Mouse (Mus musculus): ENCODE measurements at regions not wholly inside any gene's neighbourhood (a gene's known extent, or its start where the extent isn't known, plus 50 kb on each side); places are given as distances from the start of the nearest gene placed in this dataset.
A peak's percentile ranks its signal among the peaks of the same experiment; 100 is the strongest.

DNA sequence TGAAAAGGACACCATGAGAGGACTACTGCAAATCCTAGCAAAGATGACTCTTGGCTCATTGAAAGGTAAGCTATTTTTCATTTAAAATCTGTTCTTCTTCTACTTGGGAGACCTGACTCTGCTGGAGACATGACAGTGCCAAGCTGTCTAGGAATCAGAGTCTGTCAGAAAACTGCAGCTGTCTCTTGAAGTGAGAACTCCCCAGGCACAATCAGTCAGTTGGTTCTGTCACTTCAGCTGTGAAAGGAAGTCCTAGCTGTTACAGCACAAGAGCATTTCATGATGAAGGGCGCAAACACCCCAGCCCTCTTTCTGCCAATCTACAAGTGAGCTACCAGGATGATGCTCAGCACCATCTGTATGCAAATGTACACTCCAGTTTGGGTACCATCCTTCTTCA lies 442.4 kb downstream of the Ipmk start:
- H3K4me3 ChIP-seq (ENCODE audit: low read depth, low read length) = no peak overlapping the region
- WGBS = 100% methylated on average over 1 of the region's 1 CpGs

GRCm38 (mm10) chr10:71798638-71799037 lies 451.1 kb downstream of the Ipmk start:
- no peaks in the 10 kb centered on the region for H3K4me1 ChIP-seq (ENCODE audit: control insufficient read depth, insufficient read depth, low read length)
- ATAC-seq (ENCODE audit: insufficient number of reproducible peaks, low FRiP score, low TSS enrichment, low read depth) (no peak), DNase-seq (ENCODE audit: low spot score) (no peak)
- H3K4me3 ChIP-seq (ENCODE audit: low read depth, low read length) = no peak overlapping the region
- H3K9ac ChIP-seq (ENCODE audit: low read length) = no peak overlapping the region
- H3K36me3 ChIP-seq (ENCODE audit: control insufficient read depth, insufficient read depth, low read length) = no peaks in the 10 kb centered on the region
- H3K4me2 ChIP-seq (ENCODE audit: low read depth, severe bottlenecking) = no peak overlapping the region
- no peak overlapping the region for H3K27ac ChIP-seq (replicated peaks; ENCODE audit: low read depth, low read length)
- H3K9me3 ChIP-seq (ENCODE audit: control insufficient read depth, low read length) = no peaks in the 10 kb centered on the region
- no peaks in the 10 kb centered on the region for H3K27me3 ChIP-seq (ENCODE audit: control insufficient read depth, insufficient read depth, low read length)
- 87% methylated on average over 2 of the region's 2 CpGs for WGBS

More for the DNA sequence above, 442.4 kb downstream of the Ipmk start:
- no peak overlapping the region for H3K4me2 ChIP-seq (ENCODE audit: low read depth, severe bottlenecking)
- H3K9me3 ChIP-seq (ENCODE audit: control insufficient read depth, low read length) = no peaks in the 10 kb centered on the region
- H3K4me1 ChIP-seq (ENCODE audit: control insufficient read depth, insufficient read depth, low read length) = no peaks in the 10 kb centered on the region
- H3K27me3 ChIP-seq (ENCODE audit: control insufficient read depth, insufficient read depth, low read length) = no peaks in the 10 kb centered on the region
- H3K9ac ChIP-seq (ENCODE audit: low read length) = no peak overlapping the region
- no peaks in the 10 kb centered on the region for H3K36me3 ChIP-seq (ENCODE audit: control insufficient read depth, insufficient read depth, low read length)
- no peak for ATAC-seq (ENCODE audit: insufficient number of reproducible peaks, low FRiP score, low TSS enrichment, low read depth)
- no peak overlapping the region for H3K27ac ChIP-seq (replicated peaks; ENCODE audit: low read depth, low read length)
- DNase-seq (ENCODE audit: low spot score) = no peak

DNA sequence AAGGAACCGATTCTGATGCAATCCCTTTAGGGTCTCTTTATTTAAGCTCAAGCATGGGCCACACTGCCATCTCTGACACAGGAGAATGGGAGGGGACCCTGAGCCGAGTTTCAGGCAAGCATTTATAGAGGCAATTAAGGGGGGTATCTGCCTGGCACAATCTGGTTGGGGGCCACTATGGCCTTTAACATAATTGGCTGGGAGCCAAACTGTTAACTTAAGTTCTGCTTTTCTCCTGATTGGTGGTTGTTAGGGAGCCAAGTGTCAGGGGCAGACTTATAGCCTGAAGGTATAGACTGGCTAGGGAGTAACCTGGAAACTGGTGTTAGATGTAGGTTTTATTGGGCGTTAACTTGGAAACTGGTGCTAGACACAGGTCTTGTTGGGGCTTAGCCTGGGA lies 454.9 kb downstream of the Ipmk start:
- no peaks in the 10 kb centered on the region for H3K4me1 ChIP-seq (ENCODE audit: control insufficient read depth, insufficient read depth, low read length)
- H3K9ac ChIP-seq (ENCODE audit: low read length) = no peak overlapping the region
- no peaks in the 10 kb centered on the region for H3K27me3 ChIP-seq (ENCODE audit: control insufficient read depth, insufficient read depth, low read length)
- ATAC-seq (ENCODE audit: insufficient number of reproducible peaks, low FRiP score, low TSS enrichment, low read depth) = peak; percentile 76
- H3K27ac ChIP-seq (replicated peaks; ENCODE audit: low read depth, low read length) = no peak overlapping the region
- WGBS = 41% methylated on average over 3 of the region's 3 CpGs
- H3K4me3 ChIP-seq (ENCODE audit: low read depth, low read length) = no peak overlapping the region
- no peaks in the 10 kb centered on the region for H3K36me3 ChIP-seq (ENCODE audit: control insufficient read depth, insufficient read depth, low read length)
- no peaks in the 10 kb centered on the region for H3K9me3 ChIP-seq (ENCODE audit: control insufficient read depth, low read length)
- no peak overlapping the region for H3K4me2 ChIP-seq (ENCODE audit: low read depth, severe bottlenecking)
- no peak for DNase-seq (ENCODE audit: low spot score)

DNA sequence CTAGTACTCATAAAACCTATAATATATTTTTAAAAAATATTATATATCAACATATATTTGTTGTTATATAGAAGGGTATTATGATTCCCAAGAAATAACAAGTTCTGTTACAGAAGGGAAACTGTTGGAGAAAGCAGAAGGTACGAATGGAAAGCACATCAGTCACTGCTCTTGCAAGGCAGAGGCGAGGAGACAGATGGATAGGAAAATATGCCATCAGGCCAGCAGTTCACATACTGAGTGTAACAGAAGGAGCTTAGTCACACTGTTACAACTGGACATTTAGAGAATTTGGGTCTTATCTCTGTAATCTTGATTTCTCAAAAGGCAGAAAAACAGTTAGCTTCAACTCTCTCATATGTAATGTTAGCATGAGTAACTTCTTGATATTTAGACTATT lies 485.1 kb downstream of the Ipmk start:
- DNase-seq (ENCODE audit: low spot score) (no peak), ATAC-seq (ENCODE audit: insufficient number of reproducible peaks, low FRiP score, low TSS enrichment, low read depth) (no peak)
- Histone ChIP-seq H3K4me3 (ENCODE audit: low read depth, low read length) (no peak overlapping the region), H3K4me2 (ENCODE audit: low read depth, severe bottlenecking) (no peak overlapping the region), H3K27ac (replicated peaks; ENCODE audit: low read depth, low read length) (no peak overlapping the region), H3K9ac (ENCODE audit: low read length) (no peak overlapping the region), H3K36me3 (ENCODE audit: control insufficient read depth, insufficient read depth, low read length) (no peaks in the 10 kb centered on the region), H3K4me1 (ENCODE audit: control insufficient read depth, insufficient read depth, low read length) (no peaks in the 10 kb centered on the region), H3K27me3 (ENCODE audit: control insufficient read depth, insufficient read depth, low read length) (no peaks in the 10 kb centered on the region), H3K9me3 (ENCODE audit: control insufficient read depth, low read length) (no peaks in the 10 kb centered on the region)
- 70% methylated on average over 2 of the region's 2 CpGs for WGBS

DNA sequence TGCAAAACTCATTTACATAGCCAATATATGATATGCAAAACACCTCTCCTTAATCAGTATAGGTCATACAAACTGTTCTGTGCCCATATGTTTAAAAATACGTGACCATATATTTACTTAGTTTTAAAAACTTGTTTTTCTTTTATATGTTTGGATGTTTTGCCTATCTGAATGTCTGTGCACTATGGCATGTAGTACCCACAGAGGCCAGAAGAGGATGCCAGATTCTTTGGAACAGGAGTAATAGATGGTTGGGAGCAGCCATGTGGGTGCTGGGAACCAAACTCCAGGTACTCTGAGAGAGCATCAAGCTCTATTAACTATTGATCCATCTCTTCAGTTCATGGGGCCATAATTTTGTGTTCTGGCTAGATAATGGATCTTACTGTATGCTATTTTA lies 487.5 kb downstream of the Ipmk start:
- Histone ChIP-seq H3K4me2 (ENCODE audit: low read depth, severe bottlenecking) (no peak overlapping the region), H3K4me3 (ENCODE audit: low read depth, low read length) (no peak overlapping the region), H3K36me3 (ENCODE audit: control insufficient read depth, insufficient read depth, low read length) (no peaks in the 10 kb centered on the region), H3K4me1 (ENCODE audit: control insufficient read depth, insufficient read depth, low read length) (no peaks in the 10 kb centered on the region), H3K9ac (ENCODE audit: low read length) (no peak overlapping the region), H3K27me3 (ENCODE audit: control insufficient read depth, insufficient read depth, low read length) (no peaks in the 10 kb centered on the region), H3K9me3 (ENCODE audit: control insufficient read depth, low read length) (no peaks in the 10 kb centered on the region), H3K27ac (replicated peaks; ENCODE audit: low read depth, low read length) (no peak overlapping the region)
- 64% methylated on average over 1 of the region's 1 CpGs for WGBS
- DNase-seq (ENCODE audit: low spot score) (no peak), ATAC-seq (ENCODE audit: insufficient number of reproducible peaks, low FRiP score, low TSS enrichment, low read depth) (no peak)

- Histone ChIP-seq H3K36me3 (ENCODE audit: control insufficient read depth, insufficient read depth, low read length) (no peaks in the 10 kb centered on the region), H3K9ac (ENCODE audit: low read length) (no peak overlapping the region), H3K9me3 (ENCODE audit: control insufficient read depth, low read length) (no peaks in the 10 kb centered on the region), H3K27ac (replicated peaks; ENCODE audit: low read depth, low read length) (no peak overlapping the region), H3K4me1 (ENCODE audit: control insufficient read depth, insufficient read depth, low read length) (no peaks in the 10 kb centered on the region), H3K4me3 (ENCODE audit: low read depth, low read length) (no peak overlapping the region), H3K27me3 (ENCODE audit: control insufficient read depth, insufficient read depth, low read length) (no peaks in the 10 kb centered on the region), H3K4me2 (ENCODE audit: low read depth, severe bottlenecking) (no peak overlapping the region)
- 74% methylated on average over 4 of the region's 4 CpGs for WGBS
- DNase-seq (ENCODE audit: low spot score) (no peak), ATAC-seq (ENCODE audit: insufficient number of reproducible peaks, low FRiP score, low TSS enrichment, low read depth) (no peak)
Measured at GRCm38 (mm10) chr10:71857089-71857488, 509.5 kb downstream of the Ipmk start.

DNA sequence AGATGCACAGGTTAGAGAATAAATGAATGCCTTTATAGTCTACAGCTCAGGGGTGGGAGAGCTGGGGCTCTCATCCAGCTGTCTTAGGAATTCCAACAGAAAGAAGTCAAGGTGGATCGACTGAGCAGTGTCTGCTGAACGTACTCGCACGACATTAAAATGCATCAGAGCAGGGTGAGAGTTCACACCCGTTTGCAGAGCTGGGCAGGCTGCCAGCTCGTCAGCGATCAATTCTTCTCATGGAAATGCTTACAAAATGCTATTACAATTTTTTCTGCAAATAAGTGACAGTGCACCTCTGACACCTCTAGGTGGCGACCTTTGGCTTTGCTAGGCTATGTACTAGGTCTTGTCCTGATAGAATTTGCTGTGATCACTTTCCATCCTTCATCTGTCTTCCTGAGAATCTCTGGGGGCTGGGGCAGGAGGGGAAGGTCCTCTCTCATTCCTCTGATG lies 510.0 kb downstream of the Ipmk start:
- peak; percentile 36 for DNase-seq (ENCODE audit: low spot score)
- Histone ChIP-seq H3K27ac (replicated peaks; ENCODE audit: low read depth, low read length) (no peak overlapping the region), H3K4me1 (ENCODE audit: control insufficient read depth, insufficient read depth, low read length) (no peaks in the 10 kb centered on the region), H3K9me3 (ENCODE audit: control insufficient read depth, low read length) (no peaks in the 10 kb centered on the region), H3K9ac (ENCODE audit: low read length) (no peak overlapping the region), H3K4me3 (ENCODE audit: low read depth, low read length) (no peak overlapping the region), H3K4me2 (ENCODE audit: low read depth, severe bottlenecking) (no peak overlapping the region), H3K36me3 (ENCODE audit: control insufficient read depth, insufficient read depth, low read length) (no peaks in the 10 kb centered on the region), H3K27me3 (ENCODE audit: control insufficient read depth, insufficient read depth, low read length) (no peaks in the 10 kb centered on the region)
- WGBS = 55% methylated on average over 8 of the region's 8 CpGs
- ATAC-seq (ENCODE audit: insufficient number of reproducible peaks, low FRiP score, low TSS enrichment, low read depth) = no peak

DNA sequence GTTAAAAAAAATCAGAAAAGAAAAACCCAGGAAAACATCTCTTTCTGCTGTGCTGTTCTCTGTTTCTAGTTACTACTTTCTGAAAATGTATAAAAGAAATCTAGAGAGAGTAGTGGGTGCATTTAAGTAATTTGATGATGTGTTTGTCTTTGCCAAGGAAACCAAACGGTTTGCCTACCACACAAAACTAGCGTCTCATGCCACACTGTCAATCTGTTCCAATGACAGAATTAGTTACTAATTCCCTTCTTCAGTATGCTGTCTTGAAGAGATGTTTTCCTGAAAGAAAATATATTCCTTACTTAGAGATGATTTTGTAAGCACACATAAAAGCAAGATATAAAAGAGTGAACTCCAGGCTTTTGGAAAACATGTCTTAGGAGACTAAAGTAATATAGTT lies 546.2 kb downstream of the Ipmk start:
- WGBS = 80% methylated on average over 2 of the region's 2 CpGs
- Histone ChIP-seq H3K36me3 (ENCODE audit: control insufficient read depth, insufficient read depth, low read length) (no peaks in the 10 kb centered on the region), H3K9ac (ENCODE audit: low read length) (no peak overlapping the region), H3K4me1 (ENCODE audit: control insufficient read depth, insufficient read depth, low read length) (no peaks in the 10 kb centered on the region), H3K4me3 (ENCODE audit: low read depth, low read length) (no peak overlapping the region), H3K27me3 (ENCODE audit: control insufficient read depth, insufficient read depth, low read length) (no peaks in the 10 kb centered on the region), H3K4me2 (ENCODE audit: low read depth, severe bottlenecking) (no peak overlapping the region), H3K9me3 (ENCODE audit: control insufficient read depth, low read length) (no peaks in the 10 kb centered on the region), H3K27ac (replicated peaks; ENCODE audit: low read depth, low read length) (no peak overlapping the region)
- ATAC-seq (ENCODE audit: insufficient number of reproducible peaks, low FRiP score, low TSS enrichment, low read depth) = no peak
- DNase-seq (ENCODE audit: low spot score) = no peak

DNA sequence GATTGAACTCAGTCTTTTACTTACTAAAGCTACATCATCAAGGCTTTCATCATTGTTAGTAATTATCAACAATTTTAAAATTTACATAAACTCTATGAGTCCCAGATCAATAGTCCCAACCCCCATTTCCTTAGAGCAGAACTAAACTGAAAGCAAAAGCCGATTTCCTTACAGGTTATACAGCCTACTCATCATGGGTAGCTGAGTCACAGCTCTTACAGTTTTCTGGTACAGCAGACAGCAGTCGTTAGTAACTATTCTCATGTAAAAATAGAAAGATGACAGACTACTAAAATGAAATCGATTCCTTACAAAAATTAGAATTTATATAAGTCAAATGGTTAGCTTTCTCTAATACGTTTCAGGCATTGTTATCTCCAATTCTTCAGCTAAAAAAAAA lies 557.5 kb downstream of the Ipmk start:
- no peak for DNase-seq (ENCODE audit: low spot score)

More for the DNA sequence above, 557.5 kb downstream of the Ipmk start:
- no peak for ATAC-seq (ENCODE audit: insufficient number of reproducible peaks, low FRiP score, low TSS enrichment, low read depth)
- Histone ChIP-seq H3K9ac (ENCODE audit: low read length) (no peak overlapping the region), H3K36me3 (ENCODE audit: control insufficient read depth, insufficient read depth, low read length) (no peaks in the 10 kb centered on the region), H3K4me1 (ENCODE audit: control insufficient read depth, insufficient read depth, low read length) (no peaks in the 10 kb centered on the region), H3K27ac (replicated peaks; ENCODE audit: low read depth, low read length) (no peak overlapping the region), H3K4me3 (ENCODE audit: low read depth, low read length) (no peak overlapping the region), H3K4me2 (ENCODE audit: low read depth, severe bottlenecking) (no peak overlapping the region), H3K27me3 (ENCODE audit: control insufficient read depth, insufficient read depth, low read length) (no peaks in the 10 kb centered on the region), H3K9me3 (ENCODE audit: control insufficient read depth, low read length) (no peaks in the 10 kb centered on the region)
- 82% methylated on average over 4 of the region's 4 CpGs for WGBS

Measured in limb, embryonic 11.5 days (tissue).